Mouse (Mus musculus) myocyte (in vitro differentiated cells): ENCODE data around the gene Rad51b. TPM values are rescaled to one million over a fixed set of nuclear protein-coding genes. Genes with fewer than 3 reads are reported as not detected.
A peak's percentile ranks its signal among the peaks of the same experiment; 100 is the strongest.

Source experiments
- H3K27me3 ChIP-seq: one replicate; pipeline ENCODE4 v1.6.1; 2011; ENCODE audit not compliant: control insufficient read depth, insufficient read depth, insufficient read length
- H3K36me3 ChIP-seq: one replicate; pipeline ENCODE4 v1.6.1; 2011; ENCODE audit not compliant: control insufficient read depth, insufficient read depth
- H3K4me2 ChIP-seq: one replicate; pipeline ENCODE4 v1.6.1; 2011; ENCODE audit warnings: low read depth, control low read depth
- H3K4me3 ChIP-seq: one replicate; pipeline ENCODE4 v1.5.1; 2011; ENCODE audit warnings: mild to moderate bottlenecking, control low read depth, moderate library complexity
- H3K79me2 ChIP-seq: one replicate; pipeline ENCODE4 v1.6.1; 2011; ENCODE audit not compliant: control insufficient read depth, insufficient read depth
- H3ac ChIP-seq: one replicate; pipeline ENCODE4 v1.6.1; 2011; ENCODE audit not compliant: control insufficient read depth, insufficient read length
- CEBPB ChIP-seq: IDR thresholded peaks from 2 replicates; pipeline ENCODE4 v1.6.1; 2011; ENCODE audit warnings: mild to moderate bottlenecking, moderate library complexity; ENCODE audit not compliant: poor library complexity, insufficient read depth, severe bottlenecking
- E2F4 ChIP-seq: IDR thresholded peaks from one replicate; pipeline ENCODE4 v1.6.1; 2011; ENCODE audit warnings: mild to moderate bottlenecking, control low read depth, moderate library complexity; ENCODE audit not compliant: insufficient read depth
- MAX ChIP-seq: IDR thresholded peaks from one replicate; pipeline ENCODE4 v1.6.1; 2011; ENCODE audit warnings: low read depth, mild to moderate bottlenecking, control low read depth
- MYOD1 ChIP-seq, 3 experiments: IDR thresholded peaks; one replicate each; pipeline ENCODE4 v1.6.1; 2011; ENCODE audit warnings: control low read depth in 2 of 3, low read depth in 2 of 3, mild to moderate bottlenecking in 2 of 3, moderate library complexity in 1 of 3; ENCODE audit not compliant: insufficient read length in 2 of 3, control insufficient read depth in 1 of 3
- MYOG ChIP-seq, 3 experiments: IDR thresholded peaks; one replicate each; pipeline ENCODE4 v1.6.1; 2011; ENCODE audit warnings: control low read depth in 2 of 3, low read depth in 2 of 3, mild to moderate bottlenecking in 2 of 3; ENCODE audit not compliant: insufficient read length in 2 of 3, control insufficient read depth in 1 of 3, insufficient read depth in 1 of 3
- POLR2A ChIP-seq: IDR thresholded peaks from one replicate; pipeline ENCODE4 v1.6.1; 2011; ENCODE audit warnings: low read depth, mild to moderate bottlenecking, control low read depth, moderate library complexity; ENCODE audit not compliant: insufficient read length
- POLR2AphosphoS2 ChIP-seq: IDR thresholded peaks from one replicate; pipeline ENCODE4 v1.6.1; 2011; ENCODE audit warnings: low read depth, control low read depth; ENCODE audit not compliant: insufficient read length
- REST ChIP-seq: IDR thresholded peaks from one replicate; pipeline ENCODE4 v1.6.1; 2011; ENCODE audit warnings: mild to moderate bottlenecking, control low read depth, moderate library complexity; ENCODE audit not compliant: insufficient read depth, insufficient read length
- SRF ChIP-seq: IDR thresholded peaks from one replicate; pipeline ENCODE4 v1.6.1; 2011; ENCODE audit warnings: low read depth; ENCODE audit not compliant: control insufficient read depth, insufficient read length
- TCF12 ChIP-seq: IDR thresholded peaks from one replicate; pipeline ENCODE4 v1.6.1; 2011; ENCODE audit warnings: mild to moderate bottlenecking, control low read depth; ENCODE audit not compliant: poor library complexity, insufficient read depth, severe bottlenecking
- TCF3 ChIP-seq: IDR thresholded peaks from one replicate; pipeline ENCODE4 v1.6.1; 2011; ENCODE audit warnings: low read depth, control low read depth; ENCODE audit not compliant: insufficient read length
- USF1 ChIP-seq: IDR thresholded peaks from one replicate; pipeline ENCODE4 v1.6.1; 2011; ENCODE audit warnings: low read depth, mild to moderate bottlenecking, control low read depth, moderate library complexity
- polyA plus RNA-seq: library from polyadenylated mRNA; unstranded; fragments of >200 nt; fragmentation: generic; extraction: Trizol; gene quantifications from one replicate; pipeline ENCODE4 v1.2.1, GENCODE M21; 2012; ENCODE audit warnings: missing spikeins

The Rad51b gene
- polyA plus RNA-seq, 1 experiment, result 1.8 TPM

DNA sequence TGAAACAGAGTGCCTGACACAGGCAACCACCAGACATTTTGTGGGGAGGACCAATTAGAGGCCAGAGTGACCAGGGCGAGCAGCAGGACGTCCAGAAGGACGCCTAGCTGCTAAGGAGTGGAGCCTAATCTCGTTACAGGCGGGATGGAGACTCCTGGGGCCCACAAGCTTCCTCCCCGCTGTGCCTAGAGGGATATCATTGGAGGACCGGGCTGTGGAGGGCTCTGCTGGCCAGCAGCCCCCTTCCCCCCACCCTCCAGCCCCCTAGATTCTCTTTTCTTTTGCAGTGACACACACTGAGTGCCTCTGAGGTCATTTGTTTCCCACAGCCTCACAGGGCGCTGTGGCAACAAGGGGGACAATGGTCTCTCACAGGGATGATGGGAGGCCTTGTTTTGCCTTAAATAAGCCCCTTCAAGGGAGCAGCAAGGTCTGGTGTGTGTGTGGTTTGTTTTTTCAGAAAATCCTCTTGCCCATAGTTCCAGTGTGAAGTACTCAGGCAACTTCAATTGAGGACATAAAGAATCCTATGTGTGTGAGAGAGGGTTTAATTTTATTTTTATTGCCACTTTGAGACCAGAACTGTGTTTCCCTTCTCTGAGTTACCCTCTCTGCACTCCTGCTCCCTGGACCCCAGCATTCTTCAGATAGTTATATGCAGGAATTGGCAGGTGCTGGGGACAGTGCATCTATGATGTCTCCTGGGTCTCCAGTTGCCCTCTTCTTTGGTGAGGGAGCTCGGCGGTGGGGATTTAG lies 422.2 kb downstream of the Rad51b start:
- Histone ChIP-seq H3K4me2 (no peak overlapping the region), H3K79me2 (no peaks in the 10 kb centered on the region), H3K27me3 (no peaks in the 10 kb centered on the region), H3ac (no peak overlapping the region), H3K4me3 (no peak overlapping the region), H3K36me3 (no peaks in the 10 kb centered on the region)
- TF ChIP-seq POLR2A (no peak), E2F4 (no peak), SRF (no peak), MYOD1 (IDR thresholded peaks at IDR 0.05; ENCODE audit: control insufficient read depth in 1 of 3, insufficient read length in 2 of 3, low read depth in 2 of 3) (no peak)

DNA sequence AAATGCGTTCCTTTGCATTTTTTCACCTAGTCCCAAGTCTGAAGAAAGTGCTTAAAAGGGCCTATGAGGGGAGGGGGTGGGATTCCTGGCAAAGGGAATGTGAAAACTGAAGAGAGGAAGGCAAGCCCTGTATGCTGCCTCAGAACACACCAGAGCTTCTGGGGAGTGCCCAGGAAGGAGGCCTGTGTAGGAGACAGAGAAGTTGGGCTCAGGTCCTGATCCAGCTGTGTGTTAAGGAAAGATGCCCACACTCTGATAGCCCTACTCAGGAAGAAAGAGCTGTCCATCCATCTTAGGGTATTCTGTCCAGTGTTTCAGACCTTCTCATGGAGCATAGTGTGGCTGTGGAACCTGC lies 422.7 kb downstream of the Rad51b start:
- Histone ChIP-seq H3K27me3 (no peaks in the 10 kb centered on the region), H3K4me3 (no peak overlapping the region), H3ac (no peak overlapping the region), H3K4me2 (no peak overlapping the region), H3K36me3 (no peaks in the 10 kb centered on the region), H3K79me2 (no peaks in the 10 kb centered on the region)
- TF ChIP-seq REST (no peak), SRF (no peak), MYOG (IDR thresholded peaks at IDR 0.05; ENCODE audit: control insufficient read depth in 1 of 3, insufficient read depth in 1 of 3, insufficient read length in 2 of 3, low read depth in 2 of 3) (no peak), MYOD1 (IDR thresholded peaks at IDR 0.05; ENCODE audit: control insufficient read depth in 1 of 3, insufficient read length in 2 of 3, low read depth in 2 of 3) (no peak), TCF3 (no peak), MAX (no peak), TCF12 (no peak), E2F4 (no peak), POLR2A (no peak), CEBPB (no peak), POLR2AphosphoS2 (no peak)

DNA sequence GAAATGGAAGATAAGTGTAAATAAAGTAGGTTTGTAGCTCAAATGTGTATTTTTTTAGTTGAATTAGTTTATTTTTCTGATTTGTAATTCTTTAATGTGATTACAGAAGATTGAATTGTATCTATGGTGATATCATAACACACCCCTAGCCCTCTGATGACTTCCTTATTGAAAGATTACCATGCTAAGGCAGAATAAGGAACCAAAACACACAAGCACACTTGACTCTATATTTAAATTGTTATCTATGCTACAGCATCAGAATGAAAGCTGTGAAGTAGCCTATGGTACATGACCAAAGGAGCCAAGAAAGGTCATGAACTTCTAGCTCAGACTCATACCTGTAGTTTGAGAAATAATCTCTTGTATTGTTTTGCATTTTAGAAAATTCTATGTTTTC lies 427.8 kb downstream of the Rad51b start:
- no peak overlapping the region for H3ac ChIP-seq
- no peaks in the 10 kb centered on the region for H3K79me2 ChIP-seq
- TF ChIP-seq REST, result no peak
- no peaks in the 10 kb centered on the region for H3K27me3 ChIP-seq
- H3K4me2 ChIP-seq, result no peak overlapping the region
- no peak overlapping the region for H3K4me3 ChIP-seq
- H3K36me3 ChIP-seq, result no peaks in the 10 kb centered on the region

DNA sequence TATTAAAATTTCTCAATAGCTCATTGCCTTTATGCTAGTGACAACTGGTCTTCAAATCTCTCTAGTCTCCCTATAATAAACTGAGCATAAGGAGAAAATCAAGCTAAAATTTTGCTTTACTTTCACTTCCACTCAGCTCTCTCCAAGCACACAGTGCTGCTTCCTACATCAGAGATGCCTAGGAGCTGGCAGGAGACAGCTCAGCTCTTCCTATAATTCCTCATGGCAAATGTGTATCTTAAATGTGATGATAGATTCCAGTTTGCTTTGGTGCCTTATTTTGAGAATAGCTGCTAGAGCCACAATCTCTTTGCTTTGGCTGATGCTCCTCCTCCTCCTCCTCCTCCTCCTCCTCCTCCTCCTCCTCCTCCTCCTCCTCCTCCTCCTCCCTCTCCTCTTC lies 428.6 kb downstream of the Rad51b start:
- H3K27me3 ChIP-seq, result no peaks in the 10 kb centered on the region
- no peak overlapping the region for H3ac ChIP-seq
- no peaks in the 10 kb centered on the region for H3K79me2 ChIP-seq
- H3K4me2 ChIP-seq, result peak overlapping the region; percentile 57
- no peak overlapping the region for H3K4me3 ChIP-seq
- TF ChIP-seq TCF3 (no peak), E2F4 (no peak), POLR2AphosphoS2 (no peak), MYOG (IDR thresholded peaks at IDR 0.05; ENCODE audit: control insufficient read depth in 1 of 3, insufficient read depth in 1 of 3, insufficient read length in 2 of 3, low read depth in 2 of 3) (no peak), USF1 (no peak), REST (no peak), POLR2A (no peak), MYOD1 (IDR thresholded peaks at IDR 0.05; ENCODE audit: control insufficient read depth in 1 of 3, insufficient read length in 2 of 3, low read depth in 2 of 3) (no peak), MAX (no peak), CEBPB (no peak), TCF12 (no peak), SRF (no peak)
- H3K36me3 ChIP-seq, result no peaks in the 10 kb centered on the region

DNA sequence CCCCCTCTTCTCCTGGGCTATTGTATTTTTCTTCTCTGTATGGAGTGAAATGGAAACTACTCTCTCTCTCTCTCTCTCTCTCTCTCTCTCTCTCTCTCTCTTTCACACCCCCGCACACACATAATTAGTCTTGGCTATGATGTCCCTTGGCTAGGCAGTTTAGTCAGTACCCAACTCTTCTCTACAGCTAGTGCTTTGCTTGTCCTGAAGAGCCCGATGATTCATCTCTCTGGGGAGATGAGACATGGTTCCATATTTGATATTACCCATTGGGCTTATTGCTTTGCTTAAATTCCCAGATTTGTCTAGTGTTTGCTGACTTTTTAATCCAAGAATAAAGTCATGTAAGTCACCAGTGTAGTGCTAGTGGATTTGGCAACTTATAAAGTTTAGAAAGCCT lies 429.0 kb downstream of the Rad51b start:
- no peak overlapping the region for H3K4me3 ChIP-seq
- H3K36me3 ChIP-seq, result no peaks in the 10 kb centered on the region
- H3K79me2 ChIP-seq, result no peaks in the 10 kb centered on the region
- H3K27me3 ChIP-seq, result no peaks in the 10 kb centered on the region
- no peak for TF ChIP-seq REST
- TF ChIP-seq E2F4, result no peak
- TF ChIP-seq MAX, result no peak
- TF ChIP-seq TCF12, result no peak
- TF ChIP-seq MYOG (IDR thresholded peaks at IDR 0.05; ENCODE audit: control insufficient read depth in 1 of 3, insufficient read depth in 1 of 3, insufficient read length in 2 of 3, low read depth in 2 of 3), result no peak
- TF ChIP-seq CEBPB, result no peak
- no peak for TF ChIP-seq USF1
- TF ChIP-seq POLR2AphosphoS2, result no peak
- H3ac ChIP-seq, result no peak overlapping the region
- peak overlapping the region; percentile 13 for H3K4me2 ChIP-seq
